Mouse (Mus musculus): Measurements from ENCODE around the gene Fam98c. TPM values are rescaled to one million over a fixed set of nuclear protein-coding genes. Genes with fewer than 3 reads are reported as not detected.
"Not testable (repeated sequence)": the region's sequence is repeated elsewhere in the genome, so short reads cannot be mapped to it uniquely, and the experiment has no call there.

Gene Fam98c
- total RNA-seq, 2 experiments from 2014 or later = 12.9 to 17.3 TPM

GRCm38 (mm10) chr7:29158264-29158663 is 2.2 kb upstream of the Fam98c start:
- no peak for DNase-seq

DNA sequence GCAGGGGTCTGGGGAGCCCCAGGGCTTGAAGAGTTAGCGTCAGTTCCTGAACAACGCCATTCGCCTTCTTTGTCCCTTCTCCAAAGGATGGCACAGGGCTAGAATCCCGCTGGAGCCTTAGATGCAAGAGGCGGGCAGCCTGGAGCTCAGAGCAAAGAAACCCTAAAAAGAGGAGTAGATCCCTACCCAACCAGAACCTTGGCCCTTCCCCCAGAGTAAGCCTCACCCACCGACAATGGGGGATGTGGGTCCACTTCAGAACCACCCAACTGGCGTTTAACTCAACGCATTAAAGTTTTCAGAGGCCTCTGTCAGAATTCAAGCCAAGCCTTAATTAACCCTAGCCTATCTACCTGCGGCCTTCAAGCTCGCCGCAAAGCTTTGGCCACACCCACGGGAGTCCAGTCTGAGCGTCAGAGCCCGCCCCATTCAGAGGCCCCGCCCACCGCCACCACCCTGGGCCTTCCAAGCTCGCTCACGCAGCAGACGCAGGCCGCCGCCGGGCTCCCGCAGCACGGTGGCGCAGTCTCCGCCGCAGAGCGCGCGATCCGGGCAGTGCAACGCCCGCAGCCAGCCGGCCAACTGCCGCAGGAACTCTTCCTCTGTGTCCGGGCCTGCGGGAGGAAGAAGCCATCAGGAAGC is 717 bp downstream of the Fam98c start:
- peak; percentile 94 for DNase-seq

DNA sequence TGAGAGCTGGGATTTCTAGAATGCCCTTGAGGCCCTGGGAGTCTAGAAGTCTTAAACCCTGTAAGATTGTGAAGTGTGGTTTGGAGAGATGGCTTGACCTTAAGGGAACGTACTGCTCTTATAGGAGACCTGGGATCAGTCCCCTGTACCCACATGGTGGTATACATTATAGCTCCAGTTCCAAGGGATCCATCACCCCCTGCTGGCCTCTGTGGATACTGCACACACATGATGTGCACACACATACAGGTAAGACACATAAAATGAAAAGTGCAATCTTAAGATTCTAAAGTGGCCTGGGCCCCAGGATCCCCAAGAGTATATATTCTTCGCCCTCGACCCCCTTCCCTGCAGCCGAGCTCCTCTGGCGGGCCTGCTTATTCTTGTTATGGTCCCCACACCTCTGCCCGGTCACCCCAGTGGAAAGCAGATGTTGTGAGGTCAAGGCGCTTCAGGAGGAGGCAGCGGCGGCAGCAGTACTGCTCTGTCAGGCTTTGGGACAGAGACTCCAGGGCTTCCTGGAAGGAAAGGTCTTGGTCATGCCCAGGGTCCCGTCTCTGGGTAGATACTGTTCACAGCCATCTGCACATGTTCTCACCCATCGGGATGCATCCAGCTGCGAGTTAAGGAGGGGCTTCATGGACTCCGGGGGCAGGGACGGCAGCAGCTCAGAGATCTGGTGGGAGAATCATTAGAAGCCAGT is 1.9 kb downstream of the Fam98c start:
- no peak for DNase-seq

DNA sequence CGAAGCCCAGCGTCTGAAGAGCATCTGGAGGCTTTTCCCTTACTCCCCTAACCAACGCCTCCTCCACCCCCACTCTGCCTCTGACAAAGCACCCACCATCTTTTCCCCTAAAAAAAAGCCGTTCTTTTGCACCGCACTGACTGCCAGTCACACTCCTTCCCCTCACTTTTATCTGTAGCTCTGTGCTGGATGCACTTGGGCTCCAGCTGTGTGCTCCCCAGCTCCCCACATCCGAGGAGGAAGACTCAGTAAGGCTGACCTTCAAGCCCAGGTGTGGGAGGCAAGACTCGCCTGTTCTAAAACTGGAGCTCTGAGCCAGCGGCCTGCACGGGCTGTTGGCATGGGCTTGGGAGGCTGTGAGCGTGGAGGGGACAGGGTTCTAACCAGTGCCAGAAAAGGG is 4.5 kb downstream of the Fam98c start:
- no peak for DNase-seq

GRCm38 (mm10) chr7:29148771-29149170 is 7.3 kb downstream of the Fam98c start:
- DNase-seq = no peak

DNA sequence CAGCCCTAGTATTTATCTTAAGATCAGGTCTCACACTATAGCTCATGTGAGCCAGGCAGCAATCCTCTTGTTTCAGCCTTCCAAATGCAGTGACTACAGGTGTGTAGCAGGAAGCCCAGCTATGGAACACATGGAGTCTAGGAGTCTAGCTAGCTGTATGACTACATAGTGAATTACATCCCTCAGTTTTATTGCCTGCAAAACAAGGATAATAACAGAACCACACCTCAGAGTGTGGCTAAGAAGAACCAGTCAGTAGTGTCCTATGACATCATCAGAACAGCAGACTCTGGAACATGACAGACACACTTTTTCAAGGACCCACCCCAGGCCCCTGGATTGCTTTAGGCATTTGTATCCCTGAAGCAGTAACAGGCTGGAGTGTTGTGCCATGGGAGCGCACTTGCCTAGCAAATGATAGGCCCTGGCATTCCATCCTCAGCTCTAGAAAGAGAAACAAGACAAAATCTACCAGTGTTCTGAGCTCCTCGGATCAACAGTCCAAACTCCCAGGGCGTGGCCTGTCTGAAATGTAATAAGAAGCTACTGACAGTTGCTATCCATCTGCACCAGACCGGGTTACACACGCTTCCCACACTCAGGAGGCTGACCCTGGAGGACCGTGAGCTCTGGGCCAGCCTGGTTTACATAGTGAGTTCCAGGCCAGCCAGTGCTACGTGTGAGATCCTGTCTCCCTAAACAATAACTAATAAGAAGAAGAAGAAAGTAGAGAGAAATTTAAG is 9.2 kb downstream of the Fam98c start:
- DNase-seq = no peak

DNA sequence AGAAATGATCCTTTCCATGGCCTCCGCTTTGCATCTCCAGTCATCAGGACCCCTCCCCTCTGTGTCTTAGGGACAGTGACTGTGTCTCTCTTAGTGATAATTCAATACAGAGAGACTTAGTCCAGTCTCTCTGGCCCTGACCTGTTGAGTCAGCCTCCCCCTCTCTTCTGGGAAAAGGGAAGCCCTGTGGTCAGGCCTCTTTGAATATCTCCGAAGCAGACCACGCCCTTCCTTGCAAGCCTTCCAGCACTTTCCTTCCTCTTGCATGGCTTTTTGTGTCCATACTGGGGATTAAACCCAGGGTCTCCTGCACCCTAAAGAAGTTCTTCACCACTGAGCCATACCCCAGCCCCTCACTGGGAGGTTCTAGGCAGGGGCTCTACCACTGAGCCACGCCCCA is 12.0 kb downstream of the Fam98c start:
- DNase-seq = no peak

DNA sequence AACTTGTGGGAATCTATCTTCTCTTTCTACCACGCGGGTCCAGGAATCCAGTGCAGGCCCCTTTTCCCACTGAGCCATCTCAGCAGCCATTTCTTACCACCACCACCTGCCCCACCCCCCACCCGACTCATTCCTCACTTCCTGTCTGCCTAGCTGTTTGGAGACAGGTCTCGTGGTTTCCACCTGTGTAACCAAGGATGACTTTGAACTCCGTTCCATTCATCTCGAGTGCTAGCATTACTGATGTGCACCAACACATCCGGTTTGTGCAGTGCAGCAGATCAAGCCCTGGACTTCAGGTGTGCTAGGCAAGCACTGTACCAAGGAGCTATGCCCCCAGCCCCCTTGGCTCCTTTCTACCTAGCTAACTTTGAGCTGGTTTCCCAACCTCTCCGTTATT is 14.6 kb downstream of the Fam98c start:
- DNase-seq = no peak

DNA sequence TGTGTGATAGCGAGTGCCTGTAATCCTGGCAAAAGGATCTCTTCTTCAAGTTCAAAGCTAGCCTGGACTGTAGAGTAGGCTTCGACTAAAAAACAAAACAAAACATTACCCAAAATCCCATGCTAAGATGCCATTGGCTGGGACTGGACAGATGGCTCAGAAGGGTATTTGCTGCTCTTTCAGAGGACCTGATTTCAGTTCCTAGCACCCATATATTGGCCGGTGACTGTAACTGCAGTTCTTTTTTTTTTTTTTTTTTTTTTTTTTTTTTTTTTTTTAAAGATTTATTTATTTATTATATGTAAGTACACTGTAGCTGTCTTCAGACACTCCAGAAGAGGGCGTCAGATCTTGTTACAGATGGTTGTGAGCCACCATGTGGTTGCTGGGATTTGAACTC is 16.8 kb downstream of the Fam98c start:
- not testable (repeated sequence) for DNase-seq

DNA sequence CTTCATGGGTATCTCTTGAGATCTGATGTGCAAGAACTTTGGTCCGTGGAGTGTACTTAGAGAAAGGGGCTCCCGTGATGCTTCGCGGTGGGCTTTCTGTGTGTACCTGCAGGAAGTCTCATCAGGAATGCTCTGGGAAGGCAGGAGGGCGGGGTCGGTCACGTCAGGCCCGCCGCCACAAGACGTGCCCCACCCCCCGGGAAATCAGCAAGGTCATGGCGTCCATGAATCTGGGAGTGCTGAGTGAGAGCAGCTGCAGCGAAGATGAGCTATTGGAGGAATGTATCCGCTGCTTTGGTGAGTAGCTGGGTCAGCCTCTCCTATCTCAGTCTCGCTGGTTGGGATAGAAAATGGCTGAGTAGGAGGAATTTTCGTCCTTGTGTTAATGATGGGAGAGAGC is 18.6 kb downstream of the Fam98c start:
- peak; percentile 34 for DNase-seq

DNA sequence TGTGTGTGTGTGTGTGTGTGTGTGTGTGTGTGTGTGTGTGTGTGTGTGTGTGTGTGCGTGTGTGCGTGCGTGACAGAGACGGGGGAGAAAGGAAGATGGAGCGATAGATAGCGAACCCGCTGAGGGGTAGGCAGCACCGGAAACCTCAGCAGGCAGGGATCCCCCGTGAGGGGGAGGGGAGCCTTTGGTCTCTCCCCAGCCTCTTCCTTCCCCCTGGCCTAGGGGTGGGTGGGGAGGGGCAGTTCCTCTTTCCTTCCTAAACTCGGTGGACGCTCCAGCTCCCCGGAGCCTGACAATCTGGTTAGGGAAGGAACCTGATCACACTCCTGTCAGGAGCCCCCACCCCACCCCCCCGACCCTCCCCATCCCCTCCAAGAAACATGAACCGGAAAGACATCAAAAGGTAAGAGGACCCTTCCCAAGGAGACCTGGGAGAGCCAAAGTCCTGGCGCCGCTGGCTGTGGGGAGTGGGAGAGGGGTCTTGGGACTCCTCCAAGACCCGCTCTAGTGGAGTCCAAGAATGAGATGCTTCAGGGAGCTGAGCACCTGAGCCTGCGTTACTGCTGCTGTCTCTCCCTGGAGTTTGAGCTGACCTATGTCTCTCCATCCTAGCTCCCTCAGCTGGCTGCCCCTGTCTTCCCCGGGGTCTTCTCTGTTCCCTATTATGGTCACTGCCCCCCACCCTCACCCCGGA is 21.2 kb downstream of the Fam98c start, which contains the start of gene Rasgrp4:
TSS of gene Rasgrp4 (plus strand) at position 159 of the 694 bp plus-strand sequence.
- peak; percentile 40 for DNase-seq

GRCm38 (mm10) chr7:29134230-29134629 is 21.8 kb downstream of the Fam98c start:
- no peak for DNase-seq

DNA sequence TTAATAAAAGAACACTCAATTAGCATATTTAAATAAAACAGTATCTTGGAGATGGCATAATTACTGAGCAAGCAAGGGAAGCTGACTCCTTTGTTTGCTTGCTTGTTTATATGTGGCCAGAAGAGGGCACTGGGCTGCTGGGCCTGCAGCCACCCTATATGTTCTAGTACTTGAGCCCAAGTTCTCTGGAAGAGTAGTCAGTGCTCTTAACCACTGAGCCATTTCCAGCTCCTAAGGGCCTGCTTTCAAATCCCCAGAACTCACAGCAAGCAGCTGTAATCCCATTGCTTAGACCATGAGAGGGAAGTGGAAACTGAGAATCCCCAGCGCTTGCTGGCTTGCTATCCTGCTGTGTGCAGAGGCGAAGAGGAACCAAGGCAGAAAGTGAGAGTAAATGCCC is 27.3 kb downstream of the Fam98c start:
- peak; percentile 17 for DNase-seq

- peak; percentile 75 for DNase-seq
Measured at GRCm38 (mm10) chr7:29126173-29126915, 29.7 kb downstream of the Fam98c start.

DNA sequence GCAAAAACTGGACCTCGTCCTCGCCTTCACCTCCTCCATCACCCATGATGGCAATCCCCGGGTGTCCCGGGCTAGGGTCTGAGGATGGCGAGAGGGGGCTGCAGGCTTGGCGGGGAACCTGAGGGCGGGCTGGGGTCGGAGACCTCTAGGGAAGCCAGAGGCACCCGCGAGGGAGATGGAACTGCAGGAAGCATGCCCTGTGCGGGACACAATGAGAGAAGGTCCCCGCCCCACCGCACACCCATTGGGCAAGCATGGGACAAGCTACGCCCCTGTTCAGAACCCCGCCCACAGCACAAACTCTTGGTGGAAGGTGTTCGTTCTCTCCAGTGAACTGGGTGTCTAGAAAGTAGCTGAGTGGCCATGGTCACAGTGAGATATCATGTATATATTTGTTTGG is 31.1 kb downstream of the Fam98c start, which contains the start of gene Ryr1:
TSS of gene Ryr1 (minus strand) at position 210 of the 400 bp plus-strand sequence.
- peak; percentile 76 for DNase-seq

GRCm38 (mm10) chr7:29123531-29124358 is 32.3 kb downstream of the Fam98c start:
- DNase-seq = no peak

DNA sequence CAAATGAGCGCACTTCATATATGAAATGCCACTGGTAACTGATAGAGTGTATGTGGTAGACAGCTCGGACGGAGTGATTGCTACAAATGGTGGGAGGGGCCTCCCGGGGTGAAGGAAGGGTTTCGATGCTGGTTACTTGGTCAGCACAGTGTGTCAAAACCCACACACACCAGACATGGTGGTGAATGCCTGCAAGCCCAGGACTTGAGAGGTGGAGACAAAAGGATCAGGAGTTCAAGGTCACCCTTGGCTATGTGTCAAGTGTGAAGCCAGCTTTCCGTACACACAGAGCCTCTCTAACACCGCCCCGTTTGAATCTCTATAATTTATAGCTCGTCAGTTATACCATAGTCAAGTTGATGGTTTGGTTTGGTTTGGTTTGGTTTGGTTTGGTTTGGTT is 33.2 kb downstream of the Fam98c start:
- DNase-seq = no peak

GRCm38 (mm10) chr7:29119526-29119925 is 36.5 kb downstream of the Fam98c start:
- DNase-seq = no peak

GRCm38 (mm10) chr7:29118142-29118851 is 37.7 kb downstream of the Fam98c start:
- DNase-seq = no peak
